In genomic region chr2:145753973-145754372, GRCm38 (mm10) we compare ENCODE assay signal across 14 mouse cellular contexts.
"Had no signal": no experiment of that assay in that cellular context is flagged by ENCODE, and none has a peak within 500 bp of the region (broad histone marks: within the 10 kb centered on the region; RNA-seq: fewer than 3 reads in every experiment).

No protein-coding gene starts in this region.

- H3K36me3 ChIP-seq: midbrain, embryonic 10.5 days; midbrain, embryonic 13.5 days; midbrain, embryonic 15.5 days; neural tube, embryonic 12.5 days; stomach, embryonic 15.5 days had no signal

- DNase-seq: lung, adult 18-20 months; lung, embryonic 14.5 days; lung, postnatal 10 days; lung, postnatal 4 days; right cerebral cortex, postnatal 14 days; thymus, adult 2 months; thymus, postnatal 25 days; thymus, postnatal 4 days had no signal

- H3K4me2 ChIP-seq: lung, embryonic 14.5 days; midbrain, embryonic 13.5 days; midbrain, embryonic 15.5 days; neural tube, embryonic 12.5 days; stomach, embryonic 15.5 days had no signal

- H3K27ac ChIP-seq: midbrain, embryonic 10.5 days; midbrain, embryonic 13.5 days; midbrain, embryonic 15.5 days; neural tube, embryonic 12.5 days; stomach, embryonic 15.5 days; stomach, postnatal 0 days had no signal

- H3K9me3 ChIP-seq: midbrain, embryonic 10.5 days; midbrain, embryonic 13.5 days; midbrain, embryonic 15.5 days; neural tube, embryonic 12.5 days; stomach, embryonic 15.5 days had no signal

- ATAC-seq: midbrain, embryonic 13.5 days; midbrain, embryonic 15.5 days had no signal

- H3K27me3 ChIP-seq: midbrain, embryonic 15.5 days; neural tube, embryonic 12.5 days; stomach, embryonic 15.5 days had no signal

- H3K4me3 ChIP-seq: midbrain, embryonic 10.5 days; midbrain, embryonic 13.5 days; midbrain, embryonic 15.5 days; neural tube, embryonic 12.5 days; stomach, embryonic 15.5 days had no signal

- H3K4me1 ChIP-seq: midbrain, embryonic 15.5 days; neural tube, embryonic 12.5 days; stomach, embryonic 15.5 days had no signal

- H3K9ac ChIP-seq: lung, embryonic 14.5 days; midbrain, embryonic 13.5 days; midbrain, embryonic 15.5 days; neural tube, embryonic 12.5 days; stomach, embryonic 15.5 days had no signal
